Mouse (Mus musculus) heart, embryonic 12.5 days (tissue): ENCODE data around the gene Ift88. TPM values are rescaled to one million over a fixed set of nuclear protein-coding genes. Genes with fewer than 3 reads are reported as not detected.
A peak's percentile ranks its signal among the peaks of the same experiment; 100 is the strongest.

Source experiments
- ATAC-seq: fragments of 200-750 bp; cut with Nextera tagmentation; 2 replicates; pipeline ENCODE4 v1.8.0; 2017; ENCODE audit warnings: moderate TSS enrichment, moderate library complexity; ENCODE audit not compliant: insufficient number of reproducible peaks, low FRiP score
- H3K27ac ChIP-seq: fragments of 300-500 bp; sonication (generic); 2 replicates; pipeline ENCODE4 v1.5.1; 2016; ENCODE audit warnings: mild to moderate bottlenecking, moderate library complexity; ENCODE audit not compliant: poor library complexity, severe bottlenecking
- H3K27me3 ChIP-seq: fragments of 300-500 bp; sonication (generic); replicated peaks from 2 replicates; pipeline ENCODE4 v1.6.1; 2016; ENCODE audit warnings: mild to moderate bottlenecking, moderate library complexity
- H3K36me3 ChIP-seq: fragments of 300-500 bp; sonication (generic); 2 replicates; pipeline ENCODE4 v1.6.1; 2016; ENCODE audit warnings: mild to moderate bottlenecking, moderate library complexity
- H3K4me1 ChIP-seq: fragments of 300-500 bp; sonication (generic); replicated peaks from 2 replicates; pipeline ENCODE4 v1.6.1; 2016; ENCODE audit warnings: mild to moderate bottlenecking
- H3K4me2 ChIP-seq: fragments of 300-500 bp; sonication (generic); 2 replicates; pipeline ENCODE4 v1.6.1; 2016; ENCODE audit warnings: mild to moderate bottlenecking, moderate library complexity
- H3K4me3 ChIP-seq: fragments of 300-500 bp; sonication (generic); 2 replicates; pipeline ENCODE4 v1.5.1; 2016; ENCODE audit warnings: mild to moderate bottlenecking
- H3K9ac ChIP-seq: fragments of 300-500 bp; sonication (generic); 2 replicates; pipeline ENCODE4 v1.6.1; 2016; ENCODE audit warnings: mild to moderate bottlenecking, moderate library complexity
- H3K9me3 ChIP-seq: fragments of 300-500 bp; sonication (generic); replicated peaks from 2 replicates; pipeline ENCODE4 v1.6.1; 2016; ENCODE audit warnings: mild to moderate bottlenecking, moderate library complexity
- WGBS: fragments of 180-500 bp; shearing (Covaris S2); methylation state at CpG from one replicate; pipeline ENCODE4 v1.1.7; 2016; 5-methylcytosine and 5-hydroxymethylcytosine counted together
- polyA plus RNA-seq: library from polyadenylated mRNA; unstranded; fragments of >200 nt; fragmentation: Nextera tagmentation; extraction: Ambion mirVana; gene quantifications from 2 replicates; pipeline ENCODE4 v1.2.1, GENCODE M21; 2016

Ift88 gene
- polyA plus RNA-seq, 1 experiment from 2014 or later: 5.6 TPM

GRCm38 (mm10) chr14:57533214-57533613 lies 109.4 kb downstream of the Ift88 start:
- Histone ChIP-seq H3K9me3 (no peaks in the 10 kb centered on the region), H3K27me3 (peaks cover 26% of the 10 kb centered on the region), H3K27ac (no peak overlapping the region), H3K9ac (no peak overlapping the region), H3K4me1 (peaks cover 46% of the 10 kb centered on the region), H3K4me2 (no peak overlapping the region), H3K36me3 (no peaks in the 10 kb centered on the region), H3K4me3 (no peak overlapping the region)
- no peak for ATAC-seq
- WGBS: 37% methylated on average over 3 of the region's 3 CpGs

- whole genome bisulfite sequencing: 24% methylated on average over 11 of the region's 11 CpGs
- no peak for ATAC-seq
- peaks cover 47% of the 10 kb centered on the region for H3K4me1 ChIP-seq
Measured at GRCm38 (mm10) chr14:57533841-57534240, 110.0 kb downstream of the Ift88 start.

DNA sequence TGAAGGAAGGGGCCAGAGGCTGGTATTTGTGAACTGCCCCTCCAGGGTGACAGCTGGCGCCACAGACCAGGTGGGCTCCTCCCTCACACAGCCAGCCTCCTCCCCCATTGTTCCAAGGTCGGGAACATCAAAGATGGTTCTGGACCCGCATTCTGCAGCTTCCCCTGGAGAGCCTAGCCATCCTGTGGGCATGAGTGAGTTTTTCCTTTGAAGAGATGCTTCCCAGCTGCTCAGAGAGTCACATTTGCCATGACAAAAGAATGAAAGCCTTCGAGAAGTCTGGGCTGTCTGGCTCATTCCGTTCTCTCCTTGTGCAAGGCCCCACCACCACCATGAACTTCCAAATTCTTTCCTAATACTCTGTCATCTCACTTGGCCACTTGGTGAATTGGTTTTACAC lies 110.5 kb downstream of the Ift88 start:
- WGBS: 26% methylated on average over 5 of the region's 5 CpGs
- H3K4me3 ChIP-seq: no peak overlapping the region
- ATAC-seq: no peak
- peak overlapping the region; percentile 37; the same call in 1 of the 2 replicates for H3K9ac ChIP-seq
- peaks cover 25% of the 10 kb centered on the region for H3K27me3 ChIP-seq
- H3K4me2 ChIP-seq: peak overlapping the region; percentile 14; the same call in 1 of the 2 replicates
- no peak overlapping the region for H3K27ac ChIP-seq
- no peaks in the 10 kb centered on the region for H3K36me3 ChIP-seq
- H3K9me3 ChIP-seq: no peaks in the 10 kb centered on the region
- peaks cover 46% of the 10 kb centered on the region for H3K4me1 ChIP-seq

More at GRCm38 (mm10) chr14:57533841-57534240, 110.0 kb downstream of the Ift88 start:
- H3K9me3 ChIP-seq: no peaks in the 10 kb centered on the region
- H3K36me3 ChIP-seq: no peaks in the 10 kb centered on the region
- no peak overlapping the region for H3K27ac ChIP-seq
- H3K27me3 ChIP-seq: peaks cover 25% of the 10 kb centered on the region
- no peak overlapping the region for H3K9ac ChIP-seq
- no peak overlapping the region for H3K4me3 ChIP-seq
- no peak overlapping the region for H3K4me2 ChIP-seq

DNA sequence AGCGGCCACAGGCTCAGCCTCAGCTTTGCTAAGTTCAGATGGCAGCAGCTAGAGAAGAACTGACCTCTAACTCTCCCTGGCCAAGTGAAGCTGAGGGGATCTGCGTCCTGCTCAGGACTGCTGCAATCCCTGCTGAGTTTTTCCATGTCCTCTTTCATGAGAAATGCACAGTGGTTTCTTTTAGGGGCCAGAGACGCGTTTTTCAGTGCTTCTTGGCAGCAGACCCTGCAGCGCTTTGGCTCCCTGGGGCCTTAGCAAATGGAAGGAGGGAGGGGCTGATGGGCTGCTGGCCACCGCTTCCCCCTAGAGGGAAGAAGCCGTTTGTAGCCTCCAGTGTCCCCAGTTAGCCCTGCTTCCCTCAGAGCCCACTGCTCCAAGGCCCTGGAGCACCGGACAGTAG lies 111.1 kb downstream of the Ift88 start:
- H3K36me3 ChIP-seq: no peaks in the 10 kb centered on the region
- H3K27ac ChIP-seq: 0 out of 2 replicates have a peak overlapping the region, but pooled peaks have one; percentile 37
- ATAC-seq: no peak
- H3K4me2 ChIP-seq: peak overlapping the region; percentile 14; the same call in 1 of the 2 replicates
- no peak overlapping the region for H3K4me3 ChIP-seq
- 20% methylated on average over 8 of the region's 8 CpGs for WGBS
- no peaks in the 10 kb centered on the region for H3K9me3 ChIP-seq
- peak overlapping the region; percentile 37 for H3K9ac ChIP-seq
- peaks cover 41% of the 10 kb centered on the region for H3K4me1 ChIP-seq
- peaks cover 23% of the 10 kb centered on the region for H3K27me3 ChIP-seq

- no peak for ATAC-seq
- Histone ChIP-seq H3K27me3 (peaks cover 19% of the 10 kb centered on the region), H3K4me3 (no peak overlapping the region), H3K9me3 (no peaks in the 10 kb centered on the region), H3K9ac (no peak overlapping the region), H3K36me3 (no peaks in the 10 kb centered on the region), H3K4me1 (peaks cover 41% of the 10 kb centered on the region), H3K4me2 (no peak overlapping the region), H3K27ac (0 out of 2 replicates have a peak overlapping the region, but pooled peaks have one; percentile 41)
- 61% methylated on average over 6 of the region's 6 CpGs for WGBS
Measured at GRCm38 (mm10) chr14:57535646-57536045, 111.8 kb downstream of the Ift88 start.

DNA sequence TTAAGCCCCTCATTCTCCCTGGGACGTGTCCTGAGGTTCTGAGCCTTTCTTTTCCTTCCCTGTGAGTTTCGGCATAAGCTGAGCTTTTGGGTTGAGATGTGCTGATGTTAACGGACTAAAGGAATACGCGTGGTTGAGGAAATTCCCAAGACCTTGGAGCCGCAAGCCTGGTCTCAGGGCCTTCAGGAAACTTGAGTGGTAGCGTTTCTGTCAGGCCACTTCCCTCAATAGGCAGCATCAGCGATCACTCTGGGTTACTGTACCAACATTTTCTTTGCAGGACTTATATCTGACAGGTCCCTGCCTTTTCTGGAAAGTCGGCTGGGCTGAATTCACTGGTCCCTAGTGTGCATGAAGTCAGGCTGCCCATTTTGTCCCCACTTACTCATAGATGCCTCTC lies 113.0 kb downstream of the Ift88 start:
- WGBS: 46% methylated on average over 9 of the region's 9 CpGs

DNA sequence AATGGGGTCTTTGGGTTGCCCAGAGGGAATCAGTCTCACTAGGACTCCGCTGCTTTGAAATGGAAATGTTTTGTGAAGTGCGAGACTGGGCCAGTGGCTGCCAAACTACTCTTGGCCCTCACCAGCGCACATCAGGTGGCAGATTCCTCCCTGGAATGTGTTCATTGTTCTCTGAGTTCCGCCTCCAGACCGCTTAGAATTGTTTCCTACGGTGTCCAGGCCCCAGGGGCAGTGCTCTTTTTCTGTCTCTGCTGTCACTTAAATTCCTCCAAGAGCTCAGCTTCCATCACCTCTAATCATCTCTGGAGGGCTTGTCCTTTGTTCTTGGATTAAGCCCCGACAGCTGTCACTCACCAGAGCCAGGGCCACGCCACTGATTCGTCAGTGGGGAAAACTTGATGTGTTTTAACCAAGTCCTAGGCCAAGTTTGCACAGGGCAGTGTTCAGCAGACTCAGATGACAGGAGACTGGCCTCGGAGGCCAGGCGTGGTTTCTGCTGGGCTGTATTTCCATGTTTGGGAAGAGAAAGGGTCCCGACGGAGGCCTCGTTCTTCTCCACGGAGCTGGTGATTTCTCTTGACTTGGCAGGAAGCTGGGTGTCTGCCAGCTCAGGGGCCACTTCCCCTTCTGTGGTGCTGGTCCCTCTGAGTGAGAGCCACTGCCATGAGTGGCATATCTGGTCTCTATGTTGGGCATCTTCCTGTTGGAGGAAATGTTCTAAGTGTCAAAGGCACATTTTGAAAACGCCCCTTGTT lies 113.6 kb downstream of the Ift88 start:
- H3K27me3 ChIP-seq: peaks cover 24% of the 10 kb centered on the region
- H3K4me2 ChIP-seq: peak overlapping the region; percentile 50
- peak overlapping the region; percentile 24 for H3K9ac ChIP-seq
- ATAC-seq: 0 out of 2 replicates have a peak, but pooled peaks have one; percentile 24
- H3K4me3 ChIP-seq: no peak overlapping the region
- H3K4me1 ChIP-seq: peaks cover 41% of the 10 kb centered on the region
- no peaks in the 10 kb centered on the region; the same call in 1 of the 2 replicates for H3K9me3 ChIP-seq
- H3K36me3 ChIP-seq: no peaks in the 10 kb centered on the region
- peak overlapping the region; percentile 69 for H3K27ac ChIP-seq
- 11% methylated on average over 16 of the region's 16 CpGs for WGBS

More for the DNA sequence above, 113.0 kb downstream of the Ift88 start:
- no peak for ATAC-seq
- no peaks in the 10 kb centered on the region for H3K9me3 ChIP-seq
- no peaks in the 10 kb centered on the region for H3K36me3 ChIP-seq
- H3K27ac ChIP-seq: peak overlapping the region; percentile 69
- no peak overlapping the region for H3K9ac ChIP-seq
- H3K27me3 ChIP-seq: peaks cover 26% of the 10 kb centered on the region
- peak overlapping the region; percentile 50 for H3K4me2 ChIP-seq
- H3K4me3 ChIP-seq: no peak overlapping the region
- peaks cover 41% of the 10 kb centered on the region for H3K4me1 ChIP-seq

DNA sequence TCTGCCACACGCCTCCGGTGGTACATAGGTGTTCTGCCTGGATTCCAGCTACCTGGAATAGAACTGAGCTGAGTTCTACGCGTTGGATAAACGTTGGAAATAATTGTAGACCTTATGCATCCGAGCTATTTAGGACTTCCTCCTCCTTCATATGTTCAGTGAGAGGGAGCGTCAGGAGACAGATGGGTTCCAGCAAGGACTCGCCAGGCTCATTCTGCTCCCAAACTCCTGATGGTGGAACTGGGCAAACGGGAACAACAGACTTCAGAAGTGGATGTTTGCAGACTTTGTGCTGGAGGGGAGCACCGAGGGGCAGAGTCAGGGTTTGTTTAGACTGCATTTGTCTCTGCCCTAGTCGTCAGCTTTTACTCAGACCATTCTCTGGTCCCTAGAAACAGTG lies 116.8 kb downstream of the Ift88 start:
- Histone ChIP-seq H3K27ac (no peak overlapping the region), H3K4me2 (no peak overlapping the region), H3K9me3 (no peaks in the 10 kb centered on the region; the same call in 1 of the 2 replicates), H3K4me3 (no peak overlapping the region), H3K4me1 (peaks cover 24% of the 10 kb centered on the region), H3K9ac (no peak overlapping the region), H3K36me3 (no peaks in the 10 kb centered on the region), H3K27me3 (peaks cover 13% of the 10 kb centered on the region; the same call in 1 of the 2 replicates)
- WGBS: 75% methylated on average over 11 of the region's 11 CpGs
- ATAC-seq: no peak

GRCm38 (mm10) chr14:57542231-57542630 lies 118.4 kb downstream of the Ift88 start:
- no peaks in the 10 kb centered on the region for H3K36me3 ChIP-seq
- peaks cover 13% of the 10 kb centered on the region; the same call in 1 of the 2 replicates for H3K27me3 ChIP-seq
- peaks cover 15% of the 10 kb centered on the region for H3K4me1 ChIP-seq
- H3K27ac ChIP-seq: no peak overlapping the region
- H3K9ac ChIP-seq: 0 out of 2 replicates have a peak overlapping the region, but pooled peaks have one; percentile 52
- no peaks in the 10 kb centered on the region; the same call in 1 of the 2 replicates for H3K9me3 ChIP-seq
- H3K4me2 ChIP-seq: peak overlapping the region; percentile 59
- H3K4me3 ChIP-seq: peak overlapping the region; percentile 24; the same call in 1 of the 2 replicates
- ATAC-seq: 0 out of 2 replicates have a peak, but pooled peaks have one; percentile 29
- 47% methylated on average over 34 of the region's 34 CpGs for WGBS

GRCm38 (mm10) chr14:57543420-57544039 lies 119.7 kb downstream of the Ift88 start:
- Histone ChIP-seq H3K36me3 (no peaks in the 10 kb centered on the region), H3K4me2 (no peak overlapping the region), H3K4me3 (no peak overlapping the region), H3K4me1 (0 out of 2 replicates have a peak, but pooled peaks cover 4% of the 10 kb centered on the region), H3K9me3 (no peaks in the 10 kb centered on the region; the same call in 1 of the 2 replicates), H3K27ac (no peak overlapping the region), H3K27me3 (peaks cover 13% of the 10 kb centered on the region; the same call in 1 of the 2 replicates), H3K9ac (no peak overlapping the region)
- no peak for ATAC-seq
- WGBS: 82% methylated on average over 13 of the region's 13 CpGs

GRCm38 (mm10) chr14:57545526-57545925 lies 121.7 kb downstream of the Ift88 start:
- no peak for ATAC-seq
- Histone ChIP-seq H3K36me3 (peaks cover 10% of the 10 kb centered on the region), H3K9me3 (no peaks in the 10 kb centered on the region; the same call in 1 of the 2 replicates), H3K27ac (no peak overlapping the region), H3K9ac (no peak overlapping the region), H3K27me3 (peaks cover 13% of the 10 kb centered on the region; the same call in 1 of the 2 replicates), H3K4me3 (no peak overlapping the region), H3K4me2 (no peak overlapping the region), H3K4me1 (0 out of 2 replicates have a peak, but pooled peaks cover 4% of the 10 kb centered on the region)
- 81% methylated on average over 17 of the region's 17 CpGs for WGBS
